Mouse (Mus musculus): Measurements from ENCODE around the gene Fh1. TPM values are rescaled to one million over a fixed set of nuclear protein-coding genes. Genes with fewer than 3 reads are reported as not detected.

Fh1 gene
- polyA plus RNA-seq, 1 experiment from 2014 or later = 76.2 TPM

DNA sequence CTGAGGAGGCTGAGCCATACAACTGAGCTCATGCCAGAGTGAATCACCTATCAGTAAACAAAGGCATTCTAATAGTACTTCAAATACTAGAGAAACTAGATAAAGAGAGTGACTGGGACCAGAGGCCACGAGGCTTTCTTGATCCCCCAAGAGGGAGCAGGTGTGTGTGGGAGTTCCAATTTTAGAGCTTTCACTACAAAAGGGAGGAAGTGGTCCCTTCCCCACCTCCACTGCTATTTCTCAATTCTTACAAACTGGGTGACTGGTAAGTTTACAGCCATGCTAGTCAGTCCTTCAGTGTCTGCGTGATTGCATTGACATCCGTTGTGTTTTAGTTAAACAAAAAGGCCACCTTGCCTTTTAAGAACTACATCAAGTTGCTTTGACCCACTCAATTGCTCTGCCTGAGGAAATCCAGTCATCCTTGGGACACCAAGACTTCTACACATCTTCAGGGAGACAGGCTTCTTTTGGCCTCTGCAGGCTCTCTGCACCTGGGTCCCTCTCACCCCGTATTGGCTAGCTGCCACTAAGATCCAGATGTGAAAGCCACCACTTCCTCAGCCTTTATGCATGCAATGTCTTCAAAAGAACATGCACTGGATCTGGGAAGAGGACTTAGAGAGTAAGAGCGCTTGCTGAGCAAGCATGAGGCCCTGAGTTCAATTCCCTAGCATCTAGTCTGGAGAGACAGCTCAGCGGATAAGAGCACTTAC is 15.2 kb upstream of the Fh1 start:
- WGBS = 88% methylated on average over 6 of the region's 6 CpGs

DNA sequence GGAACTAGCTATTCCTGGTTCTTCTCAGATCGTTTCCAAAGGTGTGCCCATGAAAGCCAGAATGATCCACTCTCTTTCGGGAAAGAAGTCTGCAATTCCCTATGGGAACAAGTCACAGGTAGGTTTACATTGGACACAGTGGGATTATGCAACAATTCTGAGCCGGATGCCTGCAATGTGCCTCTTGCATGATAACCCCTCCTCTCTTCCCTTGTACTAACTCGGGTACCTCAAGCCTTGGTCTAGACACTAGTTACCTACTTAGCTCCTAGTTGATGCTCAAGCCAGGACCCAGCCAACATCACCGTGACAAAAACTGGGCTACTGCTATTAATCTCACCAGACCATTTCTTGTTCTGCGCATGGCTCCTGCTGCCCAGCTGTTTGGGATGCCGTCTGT is 13.6 kb upstream of the Fh1 start:
- no peaks in the 10 kb centered on the region for H3K4me1 ChIP-seq
- no peaks in the 10 kb centered on the region for H3K9me3 ChIP-seq (replicated peaks)
- no peak overlapping the region for H3K4me3 ChIP-seq
- no peaks in the 10 kb centered on the region for H3K27me3 ChIP-seq
- no peak overlapping the region for H3K4me2 ChIP-seq
- ATAC-seq = no peak
- no peak overlapping the region for H3K27ac ChIP-seq
- no peak overlapping the region for H3K9ac ChIP-seq
- no peaks in the 10 kb centered on the region for H3K36me3 ChIP-seq (ENCODE audit: poor library complexity, severe bottlenecking)
- 83% methylated on average over 7 of the region's 7 CpGs for WGBS

More for the DNA sequence above, 15.2 kb upstream of the Fh1 start:
- Histone ChIP-seq H3K9me3 (replicated peaks) (no peaks in the 10 kb centered on the region), H3K27me3 (no peaks in the 10 kb centered on the region), H3K4me3 (no peak overlapping the region), H3K9ac (no peak overlapping the region), H3K4me1 (no peaks in the 10 kb centered on the region), H3K27ac (no peak overlapping the region), H3K36me3 (ENCODE audit: poor library complexity, severe bottlenecking) (no peaks in the 10 kb centered on the region), H3K4me2 (no peak overlapping the region)
- no peak for ATAC-seq

DNA sequence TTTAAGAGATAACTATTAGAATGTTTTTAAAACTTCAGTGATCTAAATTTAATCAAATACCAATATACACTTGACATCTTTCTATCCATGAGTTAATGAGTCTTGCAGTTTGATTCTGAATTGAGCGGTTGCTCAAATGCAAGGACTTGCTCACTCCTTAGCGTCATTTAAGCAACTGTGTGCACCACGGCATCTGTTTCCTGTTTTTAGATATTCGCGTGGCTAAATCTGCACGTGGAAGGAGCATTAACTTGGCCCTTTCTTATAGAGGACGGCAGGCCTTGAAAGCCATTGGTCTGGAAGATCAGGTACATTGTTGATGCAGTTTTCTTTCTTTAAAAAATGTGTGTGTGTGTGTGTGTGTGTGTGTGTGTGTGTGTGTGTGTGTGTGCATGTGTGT is 12.2 kb upstream of the Fh1 start:
- H3K9ac ChIP-seq = no peak overlapping the region
- 74% methylated on average over 7 of the region's 7 CpGs for WGBS
- no peak for ATAC-seq
- no peaks in the 10 kb centered on the region for H3K4me1 ChIP-seq
- H3K4me3 ChIP-seq = no peak overlapping the region
- H3K27me3 ChIP-seq = no peaks in the 10 kb centered on the region
- no peaks in the 10 kb centered on the region for H3K9me3 ChIP-seq (replicated peaks)
- no peak overlapping the region for H3K4me2 ChIP-seq
- H3K36me3 ChIP-seq (ENCODE audit: poor library complexity, severe bottlenecking) = no peaks in the 10 kb centered on the region
- H3K27ac ChIP-seq = no peak overlapping the region

DNA sequence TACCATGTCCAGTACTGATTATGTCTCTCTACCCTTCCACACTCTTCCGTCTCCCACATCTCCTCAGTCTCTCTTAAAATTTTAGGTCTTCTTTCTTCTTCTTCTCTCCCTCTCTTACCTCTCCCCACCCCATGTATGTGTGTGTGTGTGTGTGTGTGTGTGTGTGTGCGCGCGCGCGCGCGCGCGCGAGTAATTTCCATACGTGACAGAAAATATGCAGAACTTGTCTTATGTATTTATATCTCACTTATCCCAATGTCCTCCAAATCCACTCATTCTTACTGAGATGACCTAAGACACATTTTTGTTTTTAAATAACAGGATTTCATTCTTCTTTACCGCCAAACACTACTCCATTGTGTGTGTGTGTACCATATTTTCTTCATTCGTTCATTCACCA is 7.0 kb upstream of the Fh1 start:
- H3K9me3 ChIP-seq (replicated peaks) = no peaks in the 10 kb centered on the region
- H3K36me3 ChIP-seq (ENCODE audit: poor library complexity, severe bottlenecking) = no peaks in the 10 kb centered on the region
- H3K27me3 ChIP-seq = no peaks in the 10 kb centered on the region
- no peak overlapping the region for H3K4me3 ChIP-seq
- H3K27ac ChIP-seq = no peak overlapping the region
- no peaks in the 10 kb centered on the region for H3K4me1 ChIP-seq
- H3K9ac ChIP-seq = no peak overlapping the region
- WGBS = 98% methylated on average over 14 of the region's 14 CpGs
- no peak overlapping the region for H3K4me2 ChIP-seq
- no peak for ATAC-seq

DNA sequence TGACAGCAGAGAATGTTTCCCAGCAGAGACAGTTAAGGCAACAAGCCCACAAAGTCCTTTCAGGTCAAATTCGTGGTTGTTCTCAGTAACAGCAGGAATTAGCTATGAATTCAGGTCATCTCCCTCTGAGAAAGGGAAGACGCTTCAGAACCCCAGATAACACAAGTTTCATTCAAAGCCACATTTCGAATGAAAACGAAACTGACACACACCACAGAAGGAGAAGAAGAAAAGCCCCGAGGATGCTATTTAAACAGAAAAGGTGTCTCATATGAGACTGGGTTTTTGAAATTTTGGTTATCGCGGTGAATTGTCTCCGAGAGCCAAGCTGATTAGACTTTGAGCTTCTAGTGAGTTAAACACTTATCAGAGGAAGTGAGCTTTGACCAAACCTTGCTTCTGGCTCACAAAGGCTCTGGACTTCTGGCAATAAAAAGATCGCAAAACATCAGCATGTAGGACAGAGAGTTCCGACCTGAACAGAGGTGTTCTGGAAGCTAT is 6.3 kb upstream of the Fh1 start:
- Histone ChIP-seq H3K36me3 (ENCODE audit: poor library complexity, severe bottlenecking) (no peaks in the 10 kb centered on the region), H3K9me3 (replicated peaks) (no peaks in the 10 kb centered on the region), H3K27ac (no peak overlapping the region), H3K27me3 (no peaks in the 10 kb centered on the region), H3K4me3 (no peak overlapping the region), H3K4me2 (no peak overlapping the region), H3K9ac (no peak overlapping the region), H3K4me1 (no peaks in the 10 kb centered on the region)
- 83% methylated on average over 10 of the region's 10 CpGs for WGBS
- ATAC-seq = no peak

DNA sequence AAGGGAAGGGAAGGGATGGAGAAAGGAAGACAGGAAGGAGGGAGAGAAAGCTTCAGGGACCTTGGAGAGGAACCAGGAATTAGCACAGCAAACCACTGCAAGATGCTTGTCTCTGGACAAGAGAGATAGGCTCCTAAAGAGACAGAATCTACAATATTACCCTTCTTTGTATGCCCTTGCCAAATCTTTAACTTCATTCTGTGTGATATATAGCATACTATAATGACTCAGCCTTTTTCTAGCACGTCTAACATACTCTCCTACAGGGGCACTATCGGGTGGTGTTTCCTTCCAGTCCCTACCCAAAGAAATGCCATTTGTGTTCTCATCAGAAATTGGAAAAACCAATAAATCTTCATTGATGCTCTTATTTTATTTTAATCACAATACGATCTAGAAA is 5.6 kb upstream of the Fh1 start:
- no peak overlapping the region for H3K9ac ChIP-seq
- H3K36me3 ChIP-seq (ENCODE audit: poor library complexity, severe bottlenecking) = no peaks in the 10 kb centered on the region
- no peak for ATAC-seq
- H3K4me3 ChIP-seq = no peak overlapping the region
- H3K27ac ChIP-seq = no peak overlapping the region
- H3K4me1 ChIP-seq = no peaks in the 10 kb centered on the region
- 86% methylated on average over 3 of the region's 3 CpGs for WGBS
- no peaks in the 10 kb centered on the region for H3K9me3 ChIP-seq (replicated peaks)
- H3K27me3 ChIP-seq = no peaks in the 10 kb centered on the region
- H3K4me2 ChIP-seq = no peak overlapping the region

DNA sequence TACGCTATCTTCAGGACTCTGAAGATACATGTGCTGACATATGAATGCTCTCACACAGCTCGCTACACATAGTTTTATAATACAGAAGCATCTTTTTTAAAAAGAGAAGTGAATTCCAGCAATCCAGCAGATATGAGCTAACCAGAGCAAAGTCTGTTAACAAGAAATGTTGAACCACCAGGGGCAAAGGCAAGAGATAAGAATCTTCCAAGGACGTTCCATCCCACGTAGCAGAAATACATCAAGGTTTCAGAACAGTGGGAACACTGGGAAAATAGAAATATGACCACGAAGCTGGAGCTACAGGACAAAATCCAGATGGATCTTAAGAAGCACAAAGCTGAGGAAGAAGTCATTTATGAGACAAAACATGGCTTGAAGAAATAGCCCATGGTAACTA is 4.9 kb upstream of the Fh1 start:
- Histone ChIP-seq H3K36me3 (ENCODE audit: poor library complexity, severe bottlenecking) (no peaks in the 10 kb centered on the region), H3K4me2 (no peak overlapping the region), H3K4me1 (no peaks in the 10 kb centered on the region), H3K27me3 (no peaks in the 10 kb centered on the region), H3K27ac (no peak overlapping the region), H3K9ac (no peak overlapping the region), H3K9me3 (replicated peaks) (no peaks in the 10 kb centered on the region), H3K4me3 (no peak overlapping the region)
- WGBS = 90% methylated on average over 5 of the region's 5 CpGs
- ATAC-seq = no peak

DNA sequence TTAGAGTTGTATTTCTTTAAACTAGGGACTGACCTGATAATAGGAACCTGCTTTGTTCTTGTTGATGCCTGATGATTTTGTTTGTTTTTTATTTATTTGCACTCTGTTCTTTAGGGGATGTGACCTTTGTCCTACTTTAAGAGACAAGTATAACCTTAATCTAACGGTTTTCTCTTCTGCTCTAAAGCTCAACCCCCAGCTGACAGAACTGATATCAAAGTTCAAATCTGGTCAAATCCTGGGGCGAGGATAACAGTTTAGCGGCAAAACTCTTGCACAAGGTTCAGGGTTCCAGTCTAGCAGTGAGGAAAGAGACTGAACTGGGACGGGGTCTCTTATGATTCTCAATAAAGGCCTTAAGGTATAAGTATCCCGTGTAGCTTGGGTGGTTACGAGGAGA is 3.8 kb upstream of the Fh1 start:
- H3K36me3 ChIP-seq (ENCODE audit: poor library complexity, severe bottlenecking) = no peaks in the 10 kb centered on the region
- H3K9ac ChIP-seq = no peak overlapping the region
- H3K27me3 ChIP-seq = no peaks in the 10 kb centered on the region
- peaks cover 5% of the 10 kb centered on the region for H3K4me1 ChIP-seq
- H3K4me3 ChIP-seq = no peak overlapping the region
- 91% methylated on average over 6 of the region's 6 CpGs for WGBS
- H3K4me2 ChIP-seq = no peak overlapping the region
- ATAC-seq = no peak
- no peaks in the 10 kb centered on the region for H3K9me3 ChIP-seq (replicated peaks)
- no peak overlapping the region for H3K27ac ChIP-seq

DNA sequence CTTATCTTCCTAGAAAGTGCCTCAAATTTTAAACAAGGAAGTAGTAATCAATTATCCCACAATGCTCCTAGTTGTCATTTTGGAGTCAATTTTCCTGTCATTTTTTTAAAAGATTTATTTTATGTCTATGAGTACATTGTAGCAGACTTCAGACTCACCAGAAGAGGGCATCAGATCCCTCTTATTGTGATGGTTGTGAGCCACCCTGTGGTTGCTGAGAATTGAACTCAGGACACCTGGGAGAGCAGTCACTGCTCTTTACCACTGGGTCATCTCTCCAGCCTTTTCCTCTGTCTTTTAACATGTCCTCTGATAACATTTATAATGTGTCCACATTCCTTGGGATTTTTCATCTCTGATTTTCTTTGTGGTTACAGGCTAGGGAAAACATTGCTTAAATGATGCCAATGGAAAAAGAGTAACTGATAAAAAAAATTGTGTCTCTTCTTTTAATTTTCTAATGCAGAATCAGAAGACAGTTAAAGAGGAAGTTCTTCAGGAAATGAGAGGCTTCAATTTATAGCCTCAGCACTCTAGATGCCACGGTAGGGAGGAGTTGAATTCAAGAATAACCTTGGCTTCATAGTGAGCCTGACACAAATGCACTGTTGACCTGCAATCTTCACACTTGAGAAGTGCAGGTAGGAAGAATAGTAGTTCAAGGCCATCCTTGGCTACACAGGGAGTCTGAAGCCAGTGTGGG is 706 bp upstream of the Fh1 start:
- 96% methylated on average over 1 of the region's 1 CpGs for whole genome bisulfite sequencing
- peak overlapping the region; percentile 91 for H3K4me3 ChIP-seq
- no peaks in the 10 kb centered on the region for H3K9me3 ChIP-seq (replicated peaks)
- H3K27me3 ChIP-seq = no peaks in the 10 kb centered on the region
- H3K9ac ChIP-seq = no peak overlapping the region; the same call in 1 of the 2 replicates
- peak overlapping the region; percentile 53 for H3K4me2 ChIP-seq
- H3K27ac ChIP-seq = peak overlapping the region; percentile 22; the same call in 1 of the 2 replicates
- ATAC-seq = peak; percentile 41
- no peaks in the 10 kb centered on the region for H3K36me3 ChIP-seq (ENCODE audit: poor library complexity, severe bottlenecking)
- peaks cover 9% of the 10 kb centered on the region for H3K4me1 ChIP-seq

DNA sequence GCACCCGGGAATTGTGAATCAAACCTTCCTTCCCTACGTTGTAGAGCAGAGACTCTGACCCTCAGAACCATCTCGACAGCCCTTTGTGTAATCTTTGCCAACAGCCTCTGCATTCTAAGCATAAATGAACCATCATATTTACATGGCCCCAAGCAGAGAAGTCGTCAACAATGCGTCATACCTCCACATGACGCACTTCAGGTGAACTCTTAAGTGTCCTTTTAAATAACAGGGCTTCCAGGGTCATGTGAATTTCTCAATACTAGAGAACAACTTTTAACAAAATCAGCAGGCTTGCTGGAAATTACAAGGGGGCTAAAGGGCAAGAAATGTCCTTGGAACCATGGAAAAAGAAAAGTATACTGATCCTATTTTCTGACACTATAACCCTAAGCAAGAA is 1.8 kb downstream of the Fh1 start:
- H3K4me3 ChIP-seq = no peak overlapping the region
- H3K4me2 ChIP-seq = no peak overlapping the region
- H3K9ac ChIP-seq = no peak overlapping the region
- ATAC-seq = no peak
- H3K9me3 ChIP-seq (replicated peaks) = no peaks in the 10 kb centered on the region
- peaks cover 9% of the 10 kb centered on the region for H3K4me1 ChIP-seq
- no peak overlapping the region for H3K27ac ChIP-seq
- H3K27me3 ChIP-seq = no peaks in the 10 kb centered on the region
- WGBS = 85% methylated on average over 6 of the region's 6 CpGs
- H3K36me3 ChIP-seq (ENCODE audit: poor library complexity, severe bottlenecking) = peaks cover 7% of the 10 kb centered on the region; the same call in 1 of the 2 replicates

DNA sequence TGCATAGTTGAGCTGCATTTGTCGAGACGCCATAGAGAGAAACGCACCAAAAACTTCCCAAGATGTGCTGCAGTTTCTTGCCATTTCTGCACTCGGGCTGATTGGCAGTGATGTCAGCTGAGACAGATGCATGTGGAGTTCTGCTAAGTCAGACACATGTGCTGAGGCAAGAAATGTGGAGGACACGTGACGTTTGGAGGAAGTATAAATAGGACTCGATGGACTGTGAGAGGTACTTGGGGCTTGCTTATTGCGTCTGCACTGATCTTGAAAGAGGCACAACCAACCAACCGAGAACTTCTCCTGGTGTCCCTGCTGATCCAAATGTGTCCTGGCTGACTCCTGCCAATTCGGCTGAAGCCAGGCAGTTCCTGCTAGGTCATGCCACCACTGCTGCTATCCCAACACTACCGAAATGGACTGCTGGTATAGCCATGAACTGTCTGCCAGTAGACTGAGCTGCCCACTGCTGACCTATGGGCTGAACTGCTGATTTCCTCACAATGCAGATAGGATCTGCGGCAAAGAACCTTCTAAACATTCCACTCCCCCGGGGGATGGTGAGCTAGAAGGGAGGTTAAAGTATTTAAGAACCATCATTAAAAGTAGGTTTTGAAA is 5.5 kb downstream of the Fh1 start, which contains the start of gene Kmo:
Kmo (plus strand) TSS at position 568 of the 618 bp plus-strand sequence.
- no peak for ATAC-seq
- Histone ChIP-seq H3K36me3 (ENCODE audit: poor library complexity, severe bottlenecking) (peaks cover 40% of the 10 kb centered on the region), H3K9me3 (replicated peaks) (no peaks in the 10 kb centered on the region), H3K4me2 (no peak within 1 kb of the TSS), H3K4me3 (no peak within 1 kb of the TSS), H3K27ac (no peak within 1 kb of the TSS), H3K4me1 (peaks cover 9% of the 10 kb centered on the region), H3K9ac (no peak within 1 kb of the TSS), H3K27me3 (no peaks in the 10 kb centered on the region)
- WGBS = 95% methylated on average over 13 of the region's 13 CpGs

DNA sequence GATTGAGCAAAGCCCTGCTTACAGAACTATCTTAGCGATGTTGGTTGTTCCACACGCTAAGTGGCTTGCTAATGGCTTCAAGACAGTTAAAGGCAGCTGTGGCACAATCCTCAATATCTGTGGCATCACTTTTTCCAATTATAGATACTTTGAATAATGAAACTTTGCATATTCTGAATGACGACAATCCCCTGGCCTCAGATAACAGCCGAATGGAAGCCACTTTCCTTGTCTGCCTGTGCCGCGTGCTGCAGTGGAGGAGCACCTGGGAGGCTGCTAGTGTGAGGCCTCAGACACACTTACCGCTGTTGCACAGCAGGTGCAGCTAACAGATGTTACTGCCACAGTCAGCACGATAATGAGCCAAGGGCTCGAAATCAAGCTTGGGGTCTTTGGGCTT is 10.4 kb downstream of the Fh1 start:
- ATAC-seq = no peak
- Histone ChIP-seq H3K9ac (no peak overlapping the region), H3K36me3 (ENCODE audit: poor library complexity, severe bottlenecking) (peaks cover 81% of the 10 kb centered on the region), H3K4me1 (no peaks in the 10 kb centered on the region), H3K4me3 (no peak overlapping the region), H3K27ac (no peak overlapping the region), H3K4me2 (no peak overlapping the region), H3K27me3 (no peaks in the 10 kb centered on the region), H3K9me3 (replicated peaks) (no peaks in the 10 kb centered on the region)
- 91% methylated on average over 9 of the region's 9 CpGs for WGBS
